Mouse (Mus musculus) activated CD4-positive, CD25-positive, alpha-beta regulatory T cell, adult 4 months (primary cell): Measurements from ENCODE around the gene Rtraf. TPM values are rescaled to one million over a fixed set of nuclear protein-coding genes. Genes with fewer than 3 reads are reported as not detected.

Experiments
- ATAC-seq: one replicate; pipeline ENCODE4 v1.8.0; 2017
- polyA plus RNA-seq, 2 experiments: library from polyadenylated mRNA; unstranded; fragments of 100-300 nt; shearing (Covaris generic); gene quantifications; one replicate each; pipeline ENCODE4 v1.2.1; 2017

Gene Rtraf
- polyA plus RNA-seq, 2 experiments from 2014 or later: 142 to 157 TPM

GRCm38 (mm10) chr14:19796541-19797304 is 26.9 kb downstream of the Rtraf start:
- ATAC-seq: no peak

GRCm38 (mm10) chr14:19794881-19795280 is 28.7 kb downstream of the Rtraf start:
- no peak for ATAC-seq

GRCm38 (mm10) chr14:19788443-19788842 is 35.2 kb downstream of the Rtraf start:
- ATAC-seq: no peak

GRCm38 (mm10) chr14:19785797-19786588 is 37.6 kb downstream of the Rtraf start:
- ATAC-seq: no peak

- no peak for ATAC-seq
Observed at GRCm38 (mm10) chr14:19777945-19778344, 45.7 kb downstream of the Rtraf start.

GRCm38 (mm10) chr14:19777365-19777764 is 46.3 kb downstream of the Rtraf start:
- no peak for ATAC-seq

GRCm38 (mm10) chr14:19776890-19777289 is 46.7 kb downstream of the Rtraf start:
- no peak for ATAC-seq

GRCm38 (mm10) chr14:19776179-19776578 is 47.4 kb downstream of the Rtraf start:
- ATAC-seq: no peak

- ATAC-seq: no peak
Observed at GRCm38 (mm10) chr14:19775491-19775890, 48.1 kb downstream of the Rtraf start.

- ATAC-seq: no peak
Observed at GRCm38 (mm10) chr14:19774036-19774628, 49.5 kb downstream of the Rtraf start.

GRCm38 (mm10) chr14:19771173-19771572 is 52.5 kb downstream of the Rtraf start:
- ATAC-seq: peak; percentile 73

GRCm38 (mm10) chr14:19769441-19770200 is 54.0 kb downstream of the Rtraf start:
- no peak for ATAC-seq

- ATAC-seq: no peak
Observed at GRCm38 (mm10) chr14:19768648-19769047, 55.0 kb downstream of the Rtraf start.

- no peak for ATAC-seq
Observed at GRCm38 (mm10) chr14:19766380-19766649, 57.3 kb downstream of the Rtraf start.

GRCm38 (mm10) chr14:19765539-19766379 is 57.9 kb downstream of the Rtraf start:
- ATAC-seq: no peak

- ATAC-seq: no peak
Observed at GRCm38 (mm10) chr14:19764331-19764730, 59.3 kb downstream of the Rtraf start.

- no peak for ATAC-seq
Observed at GRCm38 (mm10) chr14:19763527-19763926, 60.1 kb downstream of the Rtraf start.

- no peak for ATAC-seq
Observed at GRCm38 (mm10) chr14:19762014-19762413, 61.6 kb downstream of the Rtraf start.
